In the genomic region with DNA sequence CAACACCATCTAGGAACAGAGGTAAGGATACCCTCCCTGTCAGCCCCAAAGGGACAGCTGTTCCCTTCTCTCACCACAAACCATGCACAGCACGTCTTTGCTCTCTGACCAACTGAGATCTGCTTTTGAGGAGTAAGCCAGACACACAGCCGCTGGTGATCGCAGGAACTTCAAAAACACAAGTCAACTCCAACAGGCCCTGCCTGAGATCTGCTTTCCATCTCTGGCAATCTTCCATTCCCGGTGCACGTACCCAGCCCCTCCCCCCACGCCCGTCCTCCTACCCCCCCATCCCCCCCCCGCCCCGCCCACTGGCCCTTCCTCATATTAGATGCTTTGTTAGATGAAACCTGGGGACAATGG, we compare ENCODE assay signal across 8 mouse cellular contexts. TPM values are rescaled to one million over a fixed set of nuclear protein-coding genes. Genes with fewer than 3 reads are reported as not detected.
DNase-seq lines count a peak whose midpoint lies in the region; ATAC-seq and TF ChIP-seq lines count a peak whose summit lies in the region.

No protein-coding gene starts in this region.

- H3K9ac ChIP-seq in embryonic facial prominence, embryonic 15.5 days: no peak overlapping the region
- H3K9ac ChIP-seq in heart, embryonic 15.5 days: peak overlapping the region; percentile 23; the same call in 1 of the 2 replicates
- H3K9ac ChIP-seq in limb, embryonic 12.5 days (replicated peaks): peak overlapping the region; percentile 40; the same call in 1 of the 2 replicates

- no peak for DNase-seq in left cerebral cortex, adult 2 months (ENCODE audit: extremely low spot score in 1 of 2, low spot score in 2 of 2)
- DNase-seq in left cerebral cortex, postnatal 36 days (ENCODE audit: low spot score in 2 of 2): no peak
- DNase-seq in midbrain, embryonic 10.5 days (ENCODE audit: low spot score): peak; percentile 47
- DNase-seq in testis, postnatal 10 days (ENCODE audit: low spot score): peak; percentile 58
- no peak for DNase-seq in left cerebral cortex, adult 9 months (ENCODE audit: low spot score in 2 of 2)

- no peaks in the 10 kb centered on the region for H3K36me3 ChIP-seq in embryonic facial prominence, embryonic 15.5 days
- H3K36me3 ChIP-seq in heart, embryonic 15.5 days: no peaks in the 10 kb centered on the region
- H3K36me3 ChIP-seq in limb, embryonic 12.5 days: no peaks in the 10 kb centered on the region
- no peaks in the 10 kb centered on the region for H3K36me3 ChIP-seq in midbrain, embryonic 10.5 days

- H3K27me3 ChIP-seq in embryonic facial prominence, embryonic 15.5 days: no peaks in the 10 kb centered on the region
- H3K27me3 ChIP-seq in heart, embryonic 15.5 days: no peaks in the 10 kb centered on the region
- no peaks in the 10 kb centered on the region for H3K27me3 ChIP-seq in limb, embryonic 12.5 days
- H3K27me3 ChIP-seq in midbrain, embryonic 10.5 days (ENCODE audit: low read depth, poor library complexity, severe bottlenecking): no peaks in the 10 kb centered on the region

- peak overlapping the region; percentile 58 for H3K27ac ChIP-seq in left cerebral cortex, adult 2 months
- H3K27ac ChIP-seq in embryonic facial prominence, embryonic 15.5 days (replicated peaks): peak overlapping the region; percentile 76
- H3K27ac ChIP-seq in heart, embryonic 15.5 days: peak overlapping the region; percentile 72
- peak overlapping the region; percentile 90 for H3K27ac ChIP-seq in limb, embryonic 12.5 days
- H3K27ac ChIP-seq in midbrain, embryonic 10.5 days (replicated peaks): peak overlapping the region; percentile 77

- H3K4me1 ChIP-seq in embryonic facial prominence, embryonic 15.5 days: peaks cover 6% of the 10 kb centered on the region; the same call in 1 of the 2 replicates
- H3K4me1 ChIP-seq in heart, embryonic 15.5 days (replicated peaks): peaks cover 23% of the 10 kb centered on the region
- H3K4me1 ChIP-seq in limb, embryonic 12.5 days (replicated peaks): peaks cover 11% of the 10 kb centered on the region
- peaks cover 16% of the 10 kb centered on the region for H3K4me1 ChIP-seq in midbrain, embryonic 10.5 days

- peak overlapping the region; percentile 29 for H3K4me3 ChIP-seq in left cerebral cortex, adult 2 months
- H3K4me3 ChIP-seq in embryonic facial prominence, embryonic 15.5 days (replicated peaks): peak overlapping the region; percentile 29
- H3K4me3 ChIP-seq in heart, embryonic 15.5 days: peak overlapping the region; percentile 30
- H3K4me3 ChIP-seq in limb, embryonic 12.5 days (replicated peaks): peak overlapping the region; percentile 26
- H3K4me3 ChIP-seq in midbrain, embryonic 10.5 days: peak overlapping the region; percentile 40

- no peak for TF ChIP-seq CTCF in left cerebral cortex, adult 2 months (IDR thresholded peaks at IDR 0.05)

- intact Hi-C loops in left cerebral cortex, adult 2 months (cut with DNase I): no loop called here
- intact Hi-C loops in left cerebral cortex, postnatal 36 days (cut with DNase I): no loop called here

- peak; percentile 79 for ATAC-seq in embryonic facial prominence, embryonic 15.5 days (ENCODE audit: insufficient number of reproducible peaks, low FRiP score, low TSS enrichment, low read depth)
- 0 out of 2 replicates have a peak, but pooled peaks have one; percentile 56 for ATAC-seq in heart, embryonic 15.5 days (replicated peaks; ENCODE audit: insufficient number of reproducible peaks, insufficient read depth, low FRiP score, low read depth)
- ATAC-seq in limb, embryonic 12.5 days (ENCODE audit: insufficient number of reproducible peaks, insufficient read depth, low FRiP score, low TSS enrichment, low read depth): peak; percentile 78

- no peaks in the 10 kb centered on the region for H3K9me3 ChIP-seq in embryonic facial prominence, embryonic 15.5 days (replicated peaks)
- no peaks in the 10 kb centered on the region for H3K9me3 ChIP-seq in heart, embryonic 15.5 days (replicated peaks)
- no peaks in the 10 kb centered on the region for H3K9me3 ChIP-seq in limb, embryonic 12.5 days
- no peaks in the 10 kb centered on the region for H3K9me3 ChIP-seq in midbrain, embryonic 10.5 days (replicated peaks)

- H3K4me2 ChIP-seq in embryonic facial prominence, embryonic 15.5 days (replicated peaks): peak overlapping the region; percentile 48
- H3K4me2 ChIP-seq in heart, embryonic 15.5 days: peak overlapping the region; percentile 38
- peak overlapping the region; percentile 55 for H3K4me2 ChIP-seq in limb, embryonic 12.5 days

- WGBS in embryonic facial prominence, embryonic 15.5 days: 0% methylated on average over 9 of the region's 9 CpGs
- 3% methylated on average over 9 of the region's 9 CpGs for WGBS in heart, embryonic 15.5 days
- 3% methylated on average over 9 of the region's 9 CpGs for WGBS in limb, embryonic 12.5 days
- WGBS in midbrain, embryonic 10.5 days: 5% methylated on average over 9 of the region's 9 CpGs

RNA-seq across cellular contexts. Expression of a gene that starts 18.8 kb away (rescaled TPM):
- total RNA-seq in left cerebral cortex, adult 2 months (2021): 10 to 100 TPM; 21.7 to 24.5 TPM
- total RNA-seq in left cerebral cortex, postnatal 36 days (2021): 10 to 100 TPM; 19.4 to 19.8 TPM
- polyA plus RNA-seq in embryonic facial prominence, embryonic 15.5 days (2015; fragmentation: Nextera tagmentation; extraction: Ambion mirVana): 3.9 and 6.1 TPM in 2 replicates
- 5.1 TPM in 2 replicates for polyA plus RNA-seq in heart, embryonic 15.5 days (2015; fragmentation: Nextera tagmentation; extraction: Ambion mirVana)
- 9.5 and 9.6 TPM in 2 replicates for polyA plus RNA-seq in limb, embryonic 12.5 days (2016; fragmentation: Nextera tagmentation; extraction: Ambion mirVana)
- polyA plus RNA-seq in midbrain, embryonic 10.5 days (2016; fragmentation: Nextera tagmentation; extraction: Ambion mirVana): 2.7 and 3.9 TPM in 2 replicates

Comparison
In these comparisons a context has a peak if more than half of its experiments do, and no peak if none do; other contexts are left out.
1. DNase-seq: peak in midbrain, embryonic 10.5 days (single experiment) and testis, postnatal 10 days (single experiment); none in left cerebral cortex, adult 2 months (0 of 2), left cerebral cortex, postnatal 36 days (0 of 2) and left cerebral cortex, adult 9 months (0 of 2).
2. Peak in every context shown above with its lines, with median percentiles within 50 percentile points of each other: H3K27ac ChIP-seq, H3K4me3 ChIP-seq, ATAC-seq and H3K4me2 ChIP-seq.